Comparison of ENCODE assay signal across 7 mouse cellular contexts in genomic region chr1:155293446-155293845, GRCm38 (mm10). TPM values are rescaled to one million over a fixed set of nuclear protein-coding genes. Genes with fewer than 3 reads are reported as not detected.
DNase-seq lines count a peak whose midpoint lies in the region; ATAC-seq and TF ChIP-seq lines count a peak whose summit lies in the region.

No protein-coding gene starts in this region.

- no peaks in the 10 kb centered on the region for H3K4me1 ChIP-seq in thymus, adult 2 months (replicated peaks; ENCODE audit: control insufficient read depth, insufficient read depth, low read length)
- H3K4me1 ChIP-seq in embryonic facial prominence, embryonic 12.5 days: no peaks in the 10 kb centered on the region
- peaks cover 4% of the 10 kb centered on the region; the same call in 1 of the 2 replicates for H3K4me1 ChIP-seq in hindbrain, embryonic 15.5 days (replicated peaks)
- H3K4me1 ChIP-seq in lung, embryonic 14.5 days (ENCODE audit: insufficient read depth): no peaks in the 10 kb centered on the region

- WGBS in thymus, adult 2 months: 46% methylated on average over 3 of the region's 3 CpGs
- 18% methylated on average over 3 of the region's 3 CpGs for WGBS in embryonic facial prominence, embryonic 12.5 days
- 8% methylated on average over 3 of the region's 3 CpGs for WGBS in hindbrain, embryonic 15.5 days
- 11% methylated on average over 3 of the region's 3 CpGs for WGBS in lung, embryonic 14.5 days

- peak; percentile 40 for DNase-seq in thymus, adult 2 months
- DNase-seq in thymus, postnatal 4 days: no peak
- peak; percentile 88 for DNase-seq in adipocyte (ENCODE audit: low spot score)
- DNase-seq in lung, embryonic 14.5 days: peak; percentile 93
- peak; percentile 89 for DNase-seq in retina, embryonic 14.5 days (ENCODE audit: low spot score)

- no peak overlapping the region for H3K4me3 ChIP-seq in thymus, adult 2 months (ENCODE audit: control insufficient read depth, insufficient read depth, low read length)
- H3K4me3 ChIP-seq in embryonic facial prominence, embryonic 12.5 days: no peak overlapping the region
- no peak overlapping the region for H3K4me3 ChIP-seq in hindbrain, embryonic 15.5 days
- no peak overlapping the region for H3K4me3 ChIP-seq in lung, embryonic 14.5 days (ENCODE audit: low read depth, low read length)

- no peak for TF ChIP-seq CTCF in thymus, adult 2 months (IDR thresholded peaks at IDR 0.05; ENCODE audit: borderline replicate concordance, control insufficient read depth, extremely low read depth, insufficient read depth, low read length, poor library complexity)
- TF ChIP-seq CTCF in lung, embryonic 14.5 days (IDR thresholded peaks at IDR 0.05; ENCODE audit: low read depth): peak; percentile 79

- TF ChIP-seq POLR2A in thymus, adult 2 months (IDR thresholded peaks at IDR 0.05; ENCODE audit: control insufficient read depth, extremely low read depth, insufficient read depth, low read length, poor library complexity): no peak

- H3K27me3 ChIP-seq in thymus, adult 2 months (ENCODE audit: control insufficient read depth, insufficient read depth, low read length): no peaks in the 10 kb centered on the region
- H3K27me3 ChIP-seq in embryonic facial prominence, embryonic 12.5 days: no peaks in the 10 kb centered on the region
- H3K27me3 ChIP-seq in hindbrain, embryonic 15.5 days: no peaks in the 10 kb centered on the region
- H3K27me3 ChIP-seq in lung, embryonic 14.5 days (ENCODE audit: insufficient read depth, low read length): no peaks in the 10 kb centered on the region

- H3K4me2 ChIP-seq in embryonic facial prominence, embryonic 12.5 days (replicated peaks): no peak overlapping the region
- no peak overlapping the region for H3K4me2 ChIP-seq in hindbrain, embryonic 15.5 days
- H3K4me2 ChIP-seq in lung, embryonic 14.5 days: no peak overlapping the region

- H3K9ac ChIP-seq in embryonic facial prominence, embryonic 12.5 days: no peak overlapping the region
- no peak overlapping the region for H3K9ac ChIP-seq in hindbrain, embryonic 15.5 days
- H3K9ac ChIP-seq in lung, embryonic 14.5 days: no peak overlapping the region

- H3K27ac ChIP-seq in thymus, adult 2 months (ENCODE audit: control insufficient read depth, insufficient read depth, low read length): no peak overlapping the region
- no peak overlapping the region for H3K27ac ChIP-seq in embryonic facial prominence, embryonic 12.5 days
- no peak overlapping the region for H3K27ac ChIP-seq in hindbrain, embryonic 15.5 days (replicated peaks)
- H3K27ac ChIP-seq in lung, embryonic 14.5 days (ENCODE audit: low read depth): no peak overlapping the region

- H3K36me3 ChIP-seq in thymus, adult 2 months (ENCODE audit: control insufficient read depth, insufficient read depth, low read length): peaks cover 22% of the 10 kb centered on the region
- 0 out of 2 replicates have a peak, but pooled peaks cover 5% of the 10 kb centered on the region for H3K36me3 ChIP-seq in embryonic facial prominence, embryonic 12.5 days
- H3K36me3 ChIP-seq in hindbrain, embryonic 15.5 days: peaks cover 19% of the 10 kb centered on the region
- peaks cover 12% of the 10 kb centered on the region; the same call in 1 of the 2 replicates for H3K36me3 ChIP-seq in lung, embryonic 14.5 days (ENCODE audit: insufficient read depth)

- ATAC-seq in embryonic facial prominence, embryonic 12.5 days (ENCODE audit: insufficient number of reproducible peaks, insufficient read depth, low FRiP score, low TSS enrichment): peak; percentile 41; the same call in 1 of the 2 replicates
- ATAC-seq in hindbrain, embryonic 15.5 days (ENCODE audit: low FRiP score, low read depth): 0 out of 2 replicates have a peak, but pooled peaks have one; percentile 69
- peak; percentile 81; the same call in 1 of the 2 replicates for ATAC-seq in lung, embryonic 14.5 days (ENCODE audit: insufficient read depth)

- H3K9me3 ChIP-seq in embryonic facial prominence, embryonic 12.5 days: no peaks in the 10 kb centered on the region
- H3K9me3 ChIP-seq in hindbrain, embryonic 15.5 days: no peaks in the 10 kb centered on the region
- H3K9me3 ChIP-seq in lung, embryonic 14.5 days (ENCODE audit: low read depth, low read length): no peaks in the 10 kb centered on the region

RNA-seq across cellular contexts. Expression of gene BC034090, which starts 49.2 kb away (rescaled TPM):
- 7.6 and 13.1 TPM in 2 replicates for polyA plus RNA-seq in thymus, adult 2 months (2012; rRNA removed)
- 6.8 and 6.9 TPM in 2 replicates for polyA plus RNA-seq in embryonic facial prominence, embryonic 12.5 days (2016; fragmentation: Nextera tagmentation; extraction: Ambion mirVana)
- polyA plus RNA-seq in hindbrain, embryonic 15.5 days (2015; fragmentation: Nextera tagmentation; extraction: Ambion mirVana): 6.4 and 6.6 TPM in 2 replicates
- polyA plus RNA-seq in lung, embryonic 14.5 days (2014; fragmentation: Nextera tagmentation; extraction: Ambion mirVana): 3.4 and 3.9 TPM in 2 replicates
